Mouse (Mus musculus): ENCODE measurements around the gene Dapl1.

Gene Dapl1

GRCm38 (mm10) chr2:59533971-59534748 is 49.7 kb downstream of the Dapl1 start:
- DNase-seq (ENCODE audit: low read depth, low spot score), result no peak

- DNase-seq (ENCODE audit: low read depth, low spot score), result no peak
Measured at GRCm38 (mm10) chr2:59536958-59537357, 52.5 kb downstream of the Dapl1 start.

- no peak for DNase-seq (ENCODE audit: low read depth, low spot score)
Measured at GRCm38 (mm10) chr2:59538031-59538430, 53.6 kb downstream of the Dapl1 start.

GRCm38 (mm10) chr2:59539796-59540195 is 55.3 kb downstream of the Dapl1 start:
- DNase-seq (ENCODE audit: low read depth, low spot score), result no peak

GRCm38 (mm10) chr2:59541121-59541887 is 56.9 kb downstream of the Dapl1 start:
- peak; percentile 89 for DNase-seq (ENCODE audit: low read depth, low spot score)

GRCm38 (mm10) chr2:59543543-59544065 is 59.2 kb downstream of the Dapl1 start:
- DNase-seq (ENCODE audit: low read depth, low spot score), result no peak

GRCm38 (mm10) chr2:59544237-59544909 is 59.9 kb downstream of the Dapl1 start:
- peak; percentile 71 for DNase-seq (ENCODE audit: low read depth, low spot score)

GRCm38 (mm10) chr2:59545001-59545400 is 60.5 kb downstream of the Dapl1 start:
- DNase-seq (ENCODE audit: low read depth, low spot score), result no peak

- no peak for DNase-seq (ENCODE audit: low read depth, low spot score)
Measured at GRCm38 (mm10) chr2:59547369-59548099, 63.1 kb downstream of the Dapl1 start.

GRCm38 (mm10) chr2:59552784-59553183 is 68.3 kb downstream of the Dapl1 start:
- no peak for DNase-seq (ENCODE audit: low read depth, low spot score)

- DNase-seq (ENCODE audit: low read depth, low spot score), result no peak
Measured at GRCm38 (mm10) chr2:59554373-59554940, 70.0 kb downstream of the Dapl1 start.

Data from mesoderm, embryonic 11.5 days (tissue).